Mouse (Mus musculus) bone marrow macrophage, adult 2 months (primary cell): ENCODE data around the gene Miga1. TPM values are rescaled to one million over a fixed set of nuclear protein-coding genes. Genes with fewer than 3 reads are reported as not detected.
A peak's percentile ranks its signal among the peaks of the same experiment; 100 is the strongest.

ENCODE experiments used
- H3K27ac ChIP-seq: 2 replicates; pipeline ENCODE4 v1.5.1; 2012; ENCODE audit warnings: low read depth, low read length; ENCODE audit not compliant: insufficient read depth
- H3K4me1 ChIP-seq: 2 replicates; pipeline ENCODE4 v1.6.1; 2012; ENCODE audit warnings: low read length; ENCODE audit not compliant: control insufficient read depth, insufficient read depth
- H3K4me3 ChIP-seq: 2 replicates; pipeline ENCODE4 v1.5.1; 2012; ENCODE audit warnings: mild to moderate bottlenecking, low read length, moderate library complexity; ENCODE audit not compliant: insufficient read depth
- CTCF ChIP-seq: IDR thresholded peaks from 2 replicates; pipeline ENCODE4 v1.5.1; 2012; ENCODE audit warnings: low read depth, mild to moderate bottlenecking, low read length, moderate library complexity
- POLR2A ChIP-seq: IDR thresholded peaks from 2 replicates; pipeline ENCODE4 v1.6.1; 2012; ENCODE audit warnings: mild to moderate bottlenecking, low read depth, low read length, borderline replicate concordance
- polyA plus RNA-seq: library from polyadenylated mRNA; stranded (reverse); fragments of >200 nt; gene quantifications from 2 replicates; pipeline ENCODE4 v1.2.4, GENCODE M21; 2012; ENCODE audit not compliant: missing spikeins, insufficient read depth, insufficient read length

Miga1 gene
- polyA plus RNA-seq, 1 experiment: 4.8 TPM

- Histone ChIP-seq H3K27ac (no peak overlapping the region), H3K4me1 (peaks cover 9% of the 10 kb centered on the region), H3K4me3 (no peak overlapping the region)
- TF ChIP-seq POLR2A (no peak), CTCF (no peak)
These were observed 10.2 kb upstream of the Miga1 start for GRCm38 (mm10) chr3:152350431-152350830.

GRCm38 (mm10) chr3:152348011-152348830 is 8.0 kb upstream of the Miga1 start:
- Histone ChIP-seq H3K4me1 (peaks cover 9% of the 10 kb centered on the region), H3K4me3 (no peak overlapping the region), H3K27ac (no peak overlapping the region)
- TF ChIP-seq POLR2A (no peak), CTCF (no peak)

- TF ChIP-seq POLR2A: no peak
- Histone ChIP-seq H3K27ac (no peak overlapping the region), H3K4me3 (peak overlapping the region; percentile 95), H3K4me1 (peaks cover 9% of the 10 kb centered on the region)
These were observed 7.0 kb upstream of the Miga1 start for GRCm38 (mm10) chr3:152347227-152347626.

GRCm38 (mm10) chr3:152346633-152347141 is 6.5 kb upstream of the Miga1 start:
- TF ChIP-seq POLR2A (no peak), CTCF (no peak)
- Histone ChIP-seq H3K27ac (peak overlapping the region; percentile 35), H3K4me1 (peaks cover 9% of the 10 kb centered on the region), H3K4me3 (peak overlapping the region; percentile 95)

- Histone ChIP-seq H3K4me1 (peaks cover 9% of the 10 kb centered on the region), H3K4me3 (peak within 1 kb of the TSS; percentile 95), H3K27ac (peak within 1 kb of the TSS; percentile 84)
- TF ChIP-seq POLR2A (peak; percentile 38; the same call in 1 of the 2 replicates), CTCF (no peak)
These were observed 5.8 kb upstream of the Miga1 start, which contains the start of gene Usp33 for GRCm38 (mm10) chr3:152345732-152346632. TSS of gene Usp33 (plus strand) at chr3:152346478.

- TF ChIP-seq POLR2A (no peak), CTCF (no peak)
- Histone ChIP-seq H3K4me1 (peaks cover 10% of the 10 kb centered on the region), H3K27ac (no peak overlapping the region), H3K4me3 (no peak overlapping the region)
These were observed 2.8 kb upstream of the Miga1 start for GRCm38 (mm10) chr3:152342961-152343517.

- TF ChIP-seq CTCF (no peak), POLR2A (no peak)
- Histone ChIP-seq H3K4me1 (peaks cover 2% of the 10 kb centered on the region; the same call in 1 of the 2 replicates), H3K4me3 (no peak overlapping the region), H3K27ac (no peak overlapping the region)
These were observed 4.1 kb downstream of the Miga1 start for GRCm38 (mm10) chr3:152336085-152336484.

GRCm38 (mm10) chr3:152333641-152334040 is 6.6 kb downstream of the Miga1 start:
- TF ChIP-seq POLR2A (no peak), CTCF (no peak)
- no peaks in the 10 kb centered on the region for H3K4me1 ChIP-seq
- no peak overlapping the region for H3K4me3 ChIP-seq
- H3K27ac ChIP-seq: no peak overlapping the region

GRCm38 (mm10) chr3:152332545-152333300 is 7.5 kb downstream of the Miga1 start:
- no peak overlapping the region for H3K4me3 ChIP-seq
- no peak for TF ChIP-seq POLR2A
- no peak for TF ChIP-seq CTCF
- H3K4me1 ChIP-seq: no peaks in the 10 kb centered on the region
- H3K27ac ChIP-seq: no peak overlapping the region
